Mouse (Mus musculus) 416B (cell line): Measurements from ENCODE around the gene Bphl.

Experiments used
- DNase-seq: peaks from one replicate; pipeline ENCODE4 v3.0.0; 2011; ENCODE audit warnings: low read depth

Bphl gene

GRCm38 (mm10) chr13:34037172-34038055, at the start of gene Bphl:
Bphl (plus strand) TSS chr13:34037597.
- peak; percentile 94 for DNase-seq

- DNase-seq: no peak
Measured at GRCm38 (mm10) chr13:33989625-33990024, 47.8 kb upstream of the Bphl start.

- DNase-seq: peak; percentile 88
Measured at GRCm38 (mm10) chr13:33995197-33995596, 42.2 kb upstream of the Bphl start.

GRCm38 (mm10) chr13:34002058-34003006, 35.1 kb upstream of the Bphl start, which contains the start of the genes Ripk1 and Serpinb6a:
Ripk1 (plus strand) TSS chr13:34002363.
Serpinb6a (minus strand) TSS chr13:34002794.
- peak; percentile 95 for DNase-seq

- no peak for DNase-seq
Measured at GRCm38 (mm10) chr13:34003058-34003457, 34.3 kb upstream of the Bphl start.

- peak; percentile 26 for DNase-seq
Measured at GRCm38 (mm10) chr13:34007234-34007633, 30.2 kb upstream of the Bphl start.

- no peak for DNase-seq
Measured at GRCm38 (mm10) chr13:34016927-34017569, 20.3 kb upstream of the Bphl start.

- no peak for DNase-seq
Measured at GRCm38 (mm10) chr13:34018521-34018920, 18.9 kb upstream of the Bphl start.

GRCm38 (mm10) chr13:34021998-34022397, 15.4 kb upstream of the Bphl start:
- no peak for DNase-seq

- peak; percentile 91 for DNase-seq
Measured at GRCm38 (mm10) chr13:34032041-34032440, 5.4 kb upstream of the Bphl start.

- DNase-seq: no peak
Measured at GRCm38 (mm10) chr13:34035424-34035823, 2.0 kb upstream of the Bphl start.

GRCm38 (mm10) chr13:34036726-34037125, 671 bp upstream of the Bphl start:
- DNase-seq: no peak

- DNase-seq: no peak
Measured at GRCm38 (mm10) chr13:34038056-34038432, 647 bp downstream of the Bphl start.

GRCm38 (mm10) chr13:34038901-34039341, 1.5 kb downstream of the Bphl start:
- DNase-seq: no peak

- DNase-seq: no peak
Measured at GRCm38 (mm10) chr13:34040091-34040490, 2.7 kb downstream of the Bphl start.

GRCm38 (mm10) chr13:34043716-34044393, 6.5 kb downstream of the Bphl start:
- peak; percentile 32 for DNase-seq

GRCm38 (mm10) chr13:34045511-34046249, 8.3 kb downstream of the Bphl start:
- DNase-seq: no peak

GRCm38 (mm10) chr13:34046421-34047012, 9.1 kb downstream of the Bphl start:
- DNase-seq: peak; percentile 85

GRCm38 (mm10) chr13:34047526-34047925, 10.1 kb downstream of the Bphl start:
- no peak for DNase-seq

- DNase-seq: no peak
Measured at GRCm38 (mm10) chr13:34050479-34050878, 13.1 kb downstream of the Bphl start.
